Mouse (Mus musculus): ENCODE results near the gene Taf8. TPM values are rescaled to one million over a fixed set of nuclear protein-coding genes. Genes with fewer than 3 reads are reported as not detected.

The Taf8 gene
- polyA plus RNA-seq, 1 experiment from 2014 or later: 14.2 TPM

GRCm38 (mm10) chr17:47439396-47440028 is 62.6 kb downstream of the Taf8 start:
- 18% methylated on average over 9 of the region's 9 CpGs for WGBS (ENCODE audit: insufficient replicate concordance)

GRCm38 (mm10) chr17:47438611-47439010 is 63.5 kb downstream of the Taf8 start:
- H3K27ac ChIP-seq (ENCODE audit: low read length): peak overlapping the region; percentile 75
- H3K4me1 ChIP-seq (ENCODE audit: control insufficient read depth, low read depth, low read length): peaks cover 11% of the 10 kb centered on the region; the same call in 1 of the 2 replicates

More at GRCm38 (mm10) chr17:47439396-47440028, 62.6 kb downstream of the Taf8 start:
- H3K4me2 ChIP-seq (ENCODE audit: low read depth, low read length): peak overlapping the region; percentile 28
- H3K27me3 ChIP-seq (ENCODE audit: control insufficient read depth, insufficient read depth, low read depth, low read length): peaks cover 23% of the 10 kb centered on the region
- H3K27ac ChIP-seq (ENCODE audit: low read length): peak overlapping the region; percentile 75
- H3K9me3 ChIP-seq (replicated peaks; ENCODE audit: control insufficient read depth, low read length): no peaks in the 10 kb centered on the region
- H3K9ac ChIP-seq (ENCODE audit: low read depth, low read length): no peak overlapping the region
- no peak overlapping the region for H3K4me3 ChIP-seq (ENCODE audit: low read depth, low read length)
- peaks cover 11% of the 10 kb centered on the region; the same call in 1 of the 2 replicates for H3K4me1 ChIP-seq (ENCODE audit: control insufficient read depth, low read depth, low read length)
- ATAC-seq (ENCODE audit: low read depth): peak; percentile 79
- H3K36me3 ChIP-seq (ENCODE audit: control insufficient read depth, insufficient read depth): no peaks in the 10 kb centered on the region

GRCm38 (mm10) chr17:47436907-47437547 is 65.1 kb downstream of the Taf8 start, which contains the start of gene 1700001C19Rik:
Gene 1700001C19Rik (minus strand): TSS chr17:47437376.
- Histone ChIP-seq H3K27ac (ENCODE audit: low read length) (peak within 1 kb of the TSS; percentile 70), H3K4me2 (ENCODE audit: low read depth, low read length) (peak within 1 kb of the TSS; percentile 65), H3K9ac (ENCODE audit: low read depth, low read length) (peak within 1 kb of the TSS; percentile 54), H3K36me3 (ENCODE audit: control insufficient read depth, insufficient read depth) (no peaks in the 10 kb centered on the region), H3K27me3 (ENCODE audit: control insufficient read depth, insufficient read depth, low read depth, low read length) (peaks cover 23% of the 10 kb centered on the region), H3K4me3 (ENCODE audit: low read depth, low read length) (peak within 1 kb of the TSS; percentile 61), H3K9me3 (replicated peaks; ENCODE audit: control insufficient read depth, low read length) (no peaks in the 10 kb centered on the region), H3K4me1 (ENCODE audit: control insufficient read depth, low read depth, low read length) (peaks cover 11% of the 10 kb centered on the region; the same call in 1 of the 2 replicates)
- WGBS (ENCODE audit: insufficient replicate concordance): 6% methylated on average over 23 of the region's 25 CpGs
- ATAC-seq (ENCODE audit: low read depth): 0 out of 2 replicates have a peak, but pooled peaks have one; percentile 14

More at GRCm38 (mm10) chr17:47438611-47439010, 63.5 kb downstream of the Taf8 start:
- Histone ChIP-seq H3K9me3 (replicated peaks; ENCODE audit: control insufficient read depth, low read length) (no peaks in the 10 kb centered on the region), H3K36me3 (ENCODE audit: control insufficient read depth, insufficient read depth) (no peaks in the 10 kb centered on the region), H3K27me3 (ENCODE audit: control insufficient read depth, insufficient read depth, low read depth, low read length) (peaks cover 23% of the 10 kb centered on the region), H3K4me3 (ENCODE audit: low read depth, low read length) (no peak overlapping the region), H3K9ac (ENCODE audit: low read depth, low read length) (no peak overlapping the region), H3K4me2 (ENCODE audit: low read depth, low read length) (peak overlapping the region; percentile 28; the same call in 1 of the 2 replicates)
- 55% methylated on average over 6 of the region's 6 CpGs for WGBS (ENCODE audit: insufficient replicate concordance)
- no peak for ATAC-seq (ENCODE audit: low read depth)

GRCm38 (mm10) chr17:47436156-47436906 is 65.8 kb downstream of the Taf8 start, which contains the start of gene AI661453:
Gene AI661453 (plus strand): TSS chr17:47436615.
- 1% methylated on average over 43 of the region's 45 CpGs for WGBS (ENCODE audit: insufficient replicate concordance)
- H3K36me3 ChIP-seq (ENCODE audit: control insufficient read depth, insufficient read depth): no peaks in the 10 kb centered on the region
- H3K4me1 ChIP-seq (ENCODE audit: control insufficient read depth, low read depth, low read length): peaks cover 11% of the 10 kb centered on the region; the same call in 1 of the 2 replicates
- H3K4me3 ChIP-seq (ENCODE audit: low read depth, low read length): peak within 1 kb of the TSS; percentile 61
- H3K4me2 ChIP-seq (ENCODE audit: low read depth, low read length): peak within 1 kb of the TSS; percentile 65
- peak within 1 kb of the TSS; percentile 70 for H3K27ac ChIP-seq (ENCODE audit: low read length)
- H3K9me3 ChIP-seq (replicated peaks; ENCODE audit: control insufficient read depth, low read length): no peaks in the 10 kb centered on the region
- peak within 1 kb of the TSS; percentile 54 for H3K9ac ChIP-seq (ENCODE audit: low read depth, low read length)
- peak; percentile 20; the same call in 1 of the 2 replicates for ATAC-seq (ENCODE audit: low read depth)
- H3K27me3 ChIP-seq (ENCODE audit: control insufficient read depth, insufficient read depth, low read depth, low read length): peaks cover 23% of the 10 kb centered on the region

Other genes with a start within 250 kb of the Taf8 start
- gene Mrps10, start 133.4 kb downstream of the Taf8 start, polyA plus RNA-seq (2015; fragmentation: Nextera tagmentation; extraction: Ambion mirVana): 31.7 and 34.3 TPM in 2 replicates
- 0.14 and 0.39 TPM in 2 replicates for gene Guca1b, start 116.9 kb downstream of the Taf8 start, polyA plus RNA-seq (2015; fragmentation: Nextera tagmentation; extraction: Ambion mirVana)
- gene Guca1a, start 101.7 kb downstream of the Taf8 start, polyA plus RNA-seq (2015; fragmentation: Nextera tagmentation; extraction: Ambion mirVana): 0.97 and 2.0 TPM in 2 replicates
- gene AI661453, start 65.7 kb downstream of the Taf8 start, polyA plus RNA-seq (2015; fragmentation: Nextera tagmentation; extraction: Ambion mirVana): 0.60 and 0.77 TPM in 2 replicates
- gene 1700001C19Rik, start 64.9 kb downstream of the Taf8 start, polyA plus RNA-seq (2015; fragmentation: Nextera tagmentation; extraction: Ambion mirVana): 1.7 and 2.3 TPM in 2 replicates
- 300 and 331 TPM in 2 replicates for gene Ccnd3, start 2.8 kb upstream of the Taf8 start, polyA plus RNA-seq (2015; fragmentation: Nextera tagmentation; extraction: Ambion mirVana)
- 12.5 and 12.7 TPM in 2 replicates for gene Bysl, start 109.2 kb upstream of the Taf8 start, polyA plus RNA-seq (2015; fragmentation: Nextera tagmentation; extraction: Ambion mirVana)
- gene Med20, start 109.3 kb upstream of the Taf8 start, polyA plus RNA-seq (2015; fragmentation: Nextera tagmentation; extraction: Ambion mirVana): 22.3 and 22.4 TPM in 2 replicates
- gene Gm20517, start 109.3 kb upstream of the Taf8 start, polyA plus RNA-seq (2015; fragmentation: Nextera tagmentation; extraction: Ambion mirVana): 0.97 and 1.1 TPM in 2 replicates
- gene Usp49, start 128.4 kb upstream of the Taf8 start, polyA plus RNA-seq (2015; fragmentation: Nextera tagmentation; extraction: Ambion mirVana): 2.9 and 3.6 TPM in 2 replicates
- 213 and 224 TPM in 2 replicates for gene Tomm6, start 186.1 kb upstream of the Taf8 start, polyA plus RNA-seq (2015; fragmentation: Nextera tagmentation; extraction: Ambion mirVana)
- 1.3 and 1.5 TPM in 2 replicates for gene Frs3, start 186.7 kb upstream of the Taf8 start, polyA plus RNA-seq (2015; fragmentation: Nextera tagmentation; extraction: Ambion mirVana)
- gene Gm21981, start 192.2 kb upstream of the Taf8 start, polyA plus RNA-seq (2015; fragmentation: Nextera tagmentation; extraction: Ambion mirVana): 0.05 TPM in 1 of 2 replicates, not detected in the other
- 0.25 TPM in 1 of 2 replicates, not detected in the other for gene Prickle4, start 192.4 kb upstream of the Taf8 start, polyA plus RNA-seq (2015; fragmentation: Nextera tagmentation; extraction: Ambion mirVana)
- gene Pgc, start 224.6 kb upstream of the Taf8 start, polyA plus RNA-seq (2015; fragmentation: Nextera tagmentation; extraction: Ambion mirVana): not detected in 2 replicates
- 5.5 and 5.9 TPM in 2 replicates for gene Tfeb, start 234.7 kb upstream of the Taf8 start, polyA plus RNA-seq (2015; fragmentation: Nextera tagmentation; extraction: Ambion mirVana)

Data from liver, embryonic 16.5 days (tissue).